Mouse (Mus musculus) kidney, embryonic 14.5 days (tissue): ENCODE data around the gene Serpina3c. TPM values are rescaled to one million over a fixed set of nuclear protein-coding genes. Genes with fewer than 3 reads are reported as not detected.

ENCODE experiments used
- ATAC-seq: fragments of 200-750 bp; cut with Nextera tagmentation; 2 replicates; pipeline ENCODE4 v1.8.0; 2017; ENCODE audit warnings: moderate number of reproducible peaks, mild to moderate bottlenecking, moderate TSS enrichment, moderate library complexity; ENCODE audit not compliant: low FRiP score, low TSS enrichment
- H3K27ac ChIP-seq: fragments of 300-500 bp; sonication (generic); 2 replicates; pipeline ENCODE4 v1.5.1; 2014; ENCODE audit warnings: low read depth, mild to moderate bottlenecking, low read length, moderate library complexity, mixed read lengths
- H3K27me3 ChIP-seq: fragments of 300-500 bp; sonication (generic); 2 replicates; pipeline ENCODE4 v1.6.1; 2014; ENCODE audit warnings: mild to moderate bottlenecking, low read length; ENCODE audit not compliant: control insufficient read depth, insufficient read depth
- H3K36me3 ChIP-seq: fragments of 300-500 bp; sonication (generic); 2 replicates; pipeline ENCODE4 v1.6.1; 2014; ENCODE audit warnings: low read length, mixed read lengths; ENCODE audit not compliant: control insufficient read depth, insufficient read depth
- H3K4me1 ChIP-seq: fragments of 300-500 bp; sonication (generic); 2 replicates; pipeline ENCODE4 v1.6.1; 2014; ENCODE audit warnings: low read length, mixed read lengths; ENCODE audit not compliant: control insufficient read depth, insufficient read depth
- H3K4me2 ChIP-seq: fragments of 300-500 bp; sonication (generic); replicated peaks from 2 replicates; pipeline ENCODE4 v1.6.1; 2014; ENCODE audit warnings: low read depth, mild to moderate bottlenecking, low read length
- H3K4me3 ChIP-seq: fragments of 300-500 bp; sonication (generic); 2 replicates; pipeline ENCODE4 v1.5.1; 2014; ENCODE audit warnings: mild to moderate bottlenecking, low read length
- H3K9ac ChIP-seq: fragments of 300-500 bp; sonication (generic); 2 replicates; pipeline ENCODE4 v1.6.1; 2014; ENCODE audit warnings: low read depth, mild to moderate bottlenecking, low read length, moderate library complexity
- H3K9me3 ChIP-seq: fragments of 300-500 bp; sonication (generic); 2 replicates; pipeline ENCODE4 v1.6.1; 2016; ENCODE audit warnings: low read length; ENCODE audit not compliant: control insufficient read depth
- WGBS: fragments of 180-500 bp; shearing (Covaris S2); extraction: QIAGEN DNeasy Blood & Tissue Kit; methylation state at CpG from one replicate; pipeline ENCODE4 v1.1.7; 2014; 5-methylcytosine and 5-hydroxymethylcytosine counted together
- polyA plus RNA-seq: library from polyadenylated mRNA; unstranded; fragments of >200 nt; fragmentation: Nextera tagmentation; extraction: Ambion mirVana; gene quantifications from 2 replicates; pipeline ENCODE4 v1.2.1, GENCODE M21; 2014

Serpina3c gene
- polyA plus RNA-seq, 1 experiment from 2014 or later: not detected

DNA sequence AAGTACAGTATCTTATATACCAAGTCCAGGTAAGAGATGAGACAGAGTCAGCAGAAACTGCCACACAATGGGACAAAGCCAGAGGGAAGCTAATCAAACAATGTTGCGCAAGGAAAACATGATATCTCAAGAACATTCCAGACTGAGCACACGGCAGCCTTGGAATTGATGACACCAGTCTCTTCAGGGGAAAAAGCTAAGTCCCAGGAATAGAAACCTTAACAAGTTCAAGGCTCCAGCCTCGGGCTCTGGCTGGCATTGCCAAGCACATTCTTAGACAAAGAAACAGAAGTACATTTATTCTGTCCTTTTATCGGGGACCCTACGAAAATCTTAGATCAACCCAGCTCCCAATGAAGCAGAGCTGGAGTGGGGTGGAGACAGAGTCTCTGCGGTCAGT, 52.9 kb downstream of the Serpina3c start, which contains the start of gene Serpina5:
Gene Serpina5, plus strand, starts transcription at position 346 of the 400 bp plus-strand sequence.
- H3K36me3 ChIP-seq: no peaks in the 10 kb centered on the region
- H3K4me2 ChIP-seq: no peak within 1 kb of the TSS
- no peak for ATAC-seq
- H3K4me3 ChIP-seq: no peak within 1 kb of the TSS
- no peaks in the 10 kb centered on the region for H3K4me1 ChIP-seq
- H3K27me3 ChIP-seq: no peaks in the 10 kb centered on the region
- H3K9ac ChIP-seq: no peak within 1 kb of the TSS
- no peaks in the 10 kb centered on the region for H3K9me3 ChIP-seq
- no peak within 1 kb of the TSS for H3K27ac ChIP-seq
- 91% methylated on average over 6 of the region's 6 CpGs for WGBS

Other genes with a start within 250 kb of the Serpina3c start
- gene Serpina1c, start 249.0 kb downstream of the Serpina3c start, polyA plus RNA-seq: 0.51 TPM in 1 of 2 replicates, not detected in the other
- 0.19 and 0.26 TPM in 2 replicates for gene Serpina1e, start 194.9 kb downstream of the Serpina3c start, polyA plus RNA-seq
- gene Serpina11, start 163.9 kb downstream of the Serpina3c start, polyA plus RNA-seq: not detected in 2 replicates
- gene Serpina9, start 140.1 kb downstream of the Serpina3c start, polyA plus RNA-seq: not detected in 2 replicates
- gene Serpina12, start 109.4 kb downstream of the Serpina3c start, polyA plus RNA-seq: not detected in 2 replicates
- not detected in 2 replicates for gene Serpina5, start 52.8 kb downstream of the Serpina3c start, polyA plus RNA-seq
- not detected in 2 replicates for gene Serpina3a, start 41.1 kb downstream of the Serpina3c start, polyA plus RNA-seq
- gene Serpina3b, start 25.9 kb downstream of the Serpina3c start, polyA plus RNA-seq: not detected in 2 replicates
- not detected in 2 replicates for gene Serpina3f, start 60.7 kb upstream of the Serpina3c start, polyA plus RNA-seq
- gene Serpina3g, start 82.4 kb upstream of the Serpina3c start, polyA plus RNA-seq: 6.2 and 7.1 TPM in 2 replicates
- gene Serpina3i, start 109.3 kb upstream of the Serpina3c start, polyA plus RNA-seq: 0.22 TPM in 1 of 2 replicates, not detected in the other
- not detected in 2 replicates for gene Serpina3j, start 160.7 kb upstream of the Serpina3c start, polyA plus RNA-seq
- not detected in 2 replicates for gene Serpina3k, start 184.6 kb upstream of the Serpina3c start, polyA plus RNA-seq
- not detected in 2 replicates for gene Serpina3m, start 184.6 kb upstream of the Serpina3c start, polyA plus RNA-seq